ENCODE assay signal across 9 mouse cellular contexts in genomic region chr2:163417830-163418229, GRCm38 (mm10). TPM values are rescaled to one million over a fixed set of nuclear protein-coding genes. Genes with fewer than 3 reads are reported as not detected.
DNase-seq lines count a peak whose midpoint lies in the region; ATAC-seq and TF ChIP-seq lines count a peak whose summit lies in the region.
"Had no signal": no experiment of that assay in that cellular context is flagged by ENCODE, and none has a peak within 500 bp of the region (broad histone marks: within the 10 kb centered on the region; RNA-seq: fewer than 3 reads in every experiment).

No protein-coding gene starts in this region.

- H3K9ac ChIP-seq in forebrain, embryonic 14.5 days (ENCODE audit: low read length) = peak overlapping the region; percentile 88; the same call in 1 of the 2 replicates
- peak overlapping the region; percentile 88; the same call in 1 of the 2 replicates for H3K9ac ChIP-seq in limb, embryonic 14.5 days (ENCODE audit: low read depth, low read length, severe bottlenecking)
- peak overlapping the region; percentile 94; the same call in 1 of the 2 replicates for H3K9ac ChIP-seq in stomach, embryonic 16.5 days (ENCODE audit: low read length)

- no peak for ATAC-seq in megakaryocyte, adult 5-6 weeks (ENCODE audit: poor library complexity, severe bottlenecking)
- ATAC-seq in forebrain, embryonic 14.5 days = no peak
- no peak for ATAC-seq in limb, embryonic 14.5 days (ENCODE audit: low FRiP score, low read depth)
- ATAC-seq in stomach, embryonic 16.5 days (ENCODE audit: insufficient read depth, low FRiP score) = no peak

- no peak overlapping the region for H3K27ac ChIP-seq in forebrain, embryonic 14.5 days (ENCODE audit: low read depth, low read length)
- H3K27ac ChIP-seq in limb, embryonic 14.5 days (replicated peaks; ENCODE audit: low read depth, low read length) = no peak overlapping the region
- no peak overlapping the region for H3K27ac ChIP-seq in stomach, embryonic 16.5 days (ENCODE audit: low read length)

- peaks cover 41% of the 10 kb centered on the region for H3K4me1 ChIP-seq in megakaryocyte, embryonic 14.5 days
- H3K4me1 ChIP-seq in forebrain, embryonic 14.5 days (ENCODE audit: control insufficient read depth, insufficient read depth, low read length) = peaks cover 16% of the 10 kb centered on the region
- peaks cover 20% of the 10 kb centered on the region for H3K4me1 ChIP-seq in limb, embryonic 14.5 days (ENCODE audit: control insufficient read depth, insufficient read depth, low read length)
- peaks cover 22% of the 10 kb centered on the region for H3K4me1 ChIP-seq in stomach, embryonic 16.5 days (ENCODE audit: control insufficient read depth, insufficient read depth, low read length)

- H3K4me3 ChIP-seq in megakaryocyte, embryonic 14.5 days (replicated peaks) = peak overlapping the region; percentile 97
- H3K4me3 ChIP-seq in forebrain, embryonic 14.5 days (ENCODE audit: low read depth, low read length) = no peak overlapping the region
- peak overlapping the region; percentile 73 for H3K4me3 ChIP-seq in limb, embryonic 14.5 days (replicated peaks; ENCODE audit: low read length)
- H3K4me3 ChIP-seq in stomach, embryonic 16.5 days (replicated peaks; ENCODE audit: low read length) = peak overlapping the region; percentile 99

- H3K27me3 ChIP-seq in megakaryocyte, embryonic 14.5 days (replicated peaks) = no peaks in the 10 kb centered on the region
- H3K27me3 ChIP-seq in forebrain, embryonic 14.5 days (replicated peaks; ENCODE audit: control insufficient read depth, insufficient read depth, low read length) = no peaks in the 10 kb centered on the region
- H3K27me3 ChIP-seq in limb, embryonic 14.5 days (ENCODE audit: control insufficient read depth, insufficient read depth, low read length) = no peaks in the 10 kb centered on the region
- H3K27me3 ChIP-seq in stomach, embryonic 16.5 days (ENCODE audit: control insufficient read depth, insufficient read depth, low read length) = no peaks in the 10 kb centered on the region

- H3K9me3 ChIP-seq in megakaryocyte, embryonic 14.5 days = no peaks in the 10 kb centered on the region
- H3K9me3 ChIP-seq in forebrain, embryonic 14.5 days (replicated peaks; ENCODE audit: control insufficient read depth, low read length) = no peaks in the 10 kb centered on the region
- no peaks in the 10 kb centered on the region for H3K9me3 ChIP-seq in limb, embryonic 14.5 days (ENCODE audit: control insufficient read depth, low read length)
- H3K9me3 ChIP-seq in stomach, embryonic 16.5 days (replicated peaks; ENCODE audit: control insufficient read depth, low read length) = no peaks in the 10 kb centered on the region

- no peak for DNase-seq in forebrain, embryonic 14.5 days (ENCODE audit: low spot score)
- no peak for DNase-seq in limb, embryonic 14.5 days (ENCODE audit: low spot score)
- no peak for DNase-seq in embryo, embryonic 9.5 days (ENCODE audit: extremely low spot score)
- no peak for DNase-seq in adrenal gland, postnatal 4 days (ENCODE audit: low spot score in 2 of 2)
- DNase-seq: adrenal gland, postnatal 14 days; gastrocnemius, postnatal 36 days had no signal

- TF ChIP-seq POLR2A in limb, embryonic 14.5 days (IDR thresholded peaks at IDR 0.05; ENCODE audit: borderline replicate concordance, extremely low read depth, insufficient read depth, insufficient read length) = no peak

- H3K36me3 ChIP-seq in megakaryocyte, embryonic 14.5 days (replicated peaks; ENCODE audit: low read length) = peaks cover 35% of the 10 kb centered on the region
- peaks cover 19% of the 10 kb centered on the region for H3K36me3 ChIP-seq in forebrain, embryonic 14.5 days (ENCODE audit: control insufficient read depth, insufficient read depth, low read length)
- H3K36me3 ChIP-seq in limb, embryonic 14.5 days (ENCODE audit: control insufficient read depth, insufficient read depth, low read length) = peaks cover 15% of the 10 kb centered on the region
- no peaks in the 10 kb centered on the region for H3K36me3 ChIP-seq in stomach, embryonic 16.5 days (ENCODE audit: control insufficient read depth, insufficient read depth, low read length)

- peak overlapping the region; percentile 95 for H3K4me2 ChIP-seq in forebrain, embryonic 14.5 days (ENCODE audit: low read length)
- peak overlapping the region; percentile 58 for H3K4me2 ChIP-seq in limb, embryonic 14.5 days (replicated peaks; ENCODE audit: low read depth, low read length, severe bottlenecking)
- peak overlapping the region; percentile 94 for H3K4me2 ChIP-seq in stomach, embryonic 16.5 days (ENCODE audit: low read depth, low read length)

RNA-seq across cellular contexts. Expression of gene Oser1, which starts 6.7 kb away (rescaled TPM):
- 2.4 and 3.5 TPM in 2 replicates for polyA plus RNA-seq in megakaryocyte, embryonic 14.5 days (2012; ENCODE audit: insufficient read depth, low replicate concordance)
- 85.9 and 98.4 TPM in 2 replicates for total RNA-seq in megakaryocyte, adult 5-6 weeks (2015)
- total RNA-seq in megakaryocyte, adult 5-6 weeks (2017) = 93.7 and 107 TPM in 2 replicates
- 83.6 and 90.3 TPM in 2 replicates for polyA plus RNA-seq in forebrain, embryonic 14.5 days (2014; fragmentation: Nextera tagmentation; extraction: Ambion mirVana)
- 28.7 and 33.8 TPM in 2 replicates for polyA plus RNA-seq in limb, embryonic 14.5 days (2012; rRNA removed)
- polyA plus RNA-seq in limb, embryonic 14.5 days (2014; fragmentation: Nextera tagmentation; extraction: Ambion mirVana) = 85.8 and 88.5 TPM in 2 replicates
- polyA plus RNA-seq in stomach, embryonic 16.5 days (2015; fragmentation: Nextera tagmentation; extraction: Ambion mirVana) = 79.0 and 86.1 TPM in 2 replicates
- total RNA-seq in adrenal gland, postnatal 4 days (2021) = 10 to 100 TPM; 34.7 to 36.6 TPM

RNA-seq across cellular contexts. Expression of gene Jph2, which starts 20.0 kb away (rescaled TPM):
- 0.13 and 1.0 TPM in 2 replicates for polyA plus RNA-seq in megakaryocyte, embryonic 14.5 days (2012; ENCODE audit: insufficient read depth, low replicate concordance)
- total RNA-seq in megakaryocyte, adult 5-6 weeks (2015) = not detected in 2 replicates
- total RNA-seq in megakaryocyte, adult 5-6 weeks (2017) = not detected in 2 replicates
- 0.08 and 0.15 TPM in 2 replicates for polyA plus RNA-seq in forebrain, embryonic 14.5 days (2014; fragmentation: Nextera tagmentation; extraction: Ambion mirVana)
- polyA plus RNA-seq in limb, embryonic 14.5 days (2012; rRNA removed) = 8.2 and 9.9 TPM in 2 replicates
- 2.1 and 2.6 TPM in 2 replicates for polyA plus RNA-seq in limb, embryonic 14.5 days (2014; fragmentation: Nextera tagmentation; extraction: Ambion mirVana)
- 8.5 and 11.2 TPM in 2 replicates for polyA plus RNA-seq in stomach, embryonic 16.5 days (2015; fragmentation: Nextera tagmentation; extraction: Ambion mirVana)
- total RNA-seq in adrenal gland, postnatal 4 days (2021) = 10 to 100 TPM in 1 of 2 experiments, 1 to 10 TPM in 1; 9.3 to 13.0 TPM

RNA-seq across cellular contexts. Expression of gene Gdap1l1, which starts 20.4 kb away (rescaled TPM):
- polyA plus RNA-seq in megakaryocyte, embryonic 14.5 days (2012; ENCODE audit: insufficient read depth, low replicate concordance) = 0.47 TPM in 1 of 2 replicates, not detected in the other
- total RNA-seq in megakaryocyte, adult 5-6 weeks (2015) = not detected in 2 replicates
- total RNA-seq in megakaryocyte, adult 5-6 weeks (2017) = not detected in 2 replicates
- polyA plus RNA-seq in forebrain, embryonic 14.5 days (2014; fragmentation: Nextera tagmentation; extraction: Ambion mirVana) = 107 and 113 TPM in 2 replicates
- polyA plus RNA-seq in limb, embryonic 14.5 days (2012; rRNA removed) = 0.46 and 0.60 TPM in 2 replicates
- polyA plus RNA-seq in limb, embryonic 14.5 days (2014; fragmentation: Nextera tagmentation; extraction: Ambion mirVana) = 0.22 and 0.43 TPM in 2 replicates
- polyA plus RNA-seq in stomach, embryonic 16.5 days (2015; fragmentation: Nextera tagmentation; extraction: Ambion mirVana) = 5.2 and 5.3 TPM in 2 replicates
- total RNA-seq in adrenal gland, postnatal 4 days (2021) = 10 to 100 TPM in 1 of 2 experiments, 1 to 10 TPM in 1; 9.7 to 10.3 TPM
- total RNA-seq: gastrocnemius, postnatal 36 days had no signal

RNA-seq across cellular contexts. Expression of gene Fitm2, which starts 54.6 kb away (rescaled TPM):
- polyA plus RNA-seq in megakaryocyte, embryonic 14.5 days (2012; ENCODE audit: insufficient read depth, low replicate concordance) = 0.68 and 1.1 TPM in 2 replicates
- total RNA-seq in megakaryocyte, adult 5-6 weeks (2015) = 0.36 and 1.1 TPM in 2 replicates
- 0.94 and 1.7 TPM in 2 replicates for total RNA-seq in megakaryocyte, adult 5-6 weeks (2017)
- polyA plus RNA-seq in forebrain, embryonic 14.5 days (2014; fragmentation: Nextera tagmentation; extraction: Ambion mirVana) = 8.6 and 10.4 TPM in 2 replicates
- polyA plus RNA-seq in limb, embryonic 14.5 days (2012; rRNA removed) = 7.5 and 8.3 TPM in 2 replicates
- polyA plus RNA-seq in limb, embryonic 14.5 days (2014; fragmentation: Nextera tagmentation; extraction: Ambion mirVana) = 9.5 and 11.0 TPM in 2 replicates
- polyA plus RNA-seq in stomach, embryonic 16.5 days (2015; fragmentation: Nextera tagmentation; extraction: Ambion mirVana) = 11.6 and 12.1 TPM in 2 replicates
- 10 to 100 TPM; 41.4 to 46.4 TPM for total RNA-seq in adrenal gland, postnatal 4 days (2021)

Comparison
In these comparisons a context has a peak if more than half of its experiments do, and no peak if none do; other contexts are left out.
1. RNA of gene Gdap1l1, which starts 20.4 kb away (polyA plus RNA-seq): 107 to 113 TPM in forebrain, embryonic 14.5 days; 5.2 to 5.3 TPM in stomach, embryonic 16.5 days, 0.22 to 0.60 TPM in limb, embryonic 14.5 days and 0.47 TPM in megakaryocyte, embryonic 14.5 days; every median in the first group is over 10 times any median in the second.
2. Peak in every context shown above with its lines, with median percentiles within 50 percentile points of each other: H3K4me2 ChIP-seq and H3K9ac ChIP-seq.